Mouse (Mus musculus) layer of hippocampus, adult 11-12 months (tissue): ENCODE results near the gene Krt13.

Experiments
- DNase-seq: peaks from one replicate; pipeline ENCODE4 v3.0.0; 2022; ENCODE audit warnings: low spot score

The Krt13 gene

DNA sequence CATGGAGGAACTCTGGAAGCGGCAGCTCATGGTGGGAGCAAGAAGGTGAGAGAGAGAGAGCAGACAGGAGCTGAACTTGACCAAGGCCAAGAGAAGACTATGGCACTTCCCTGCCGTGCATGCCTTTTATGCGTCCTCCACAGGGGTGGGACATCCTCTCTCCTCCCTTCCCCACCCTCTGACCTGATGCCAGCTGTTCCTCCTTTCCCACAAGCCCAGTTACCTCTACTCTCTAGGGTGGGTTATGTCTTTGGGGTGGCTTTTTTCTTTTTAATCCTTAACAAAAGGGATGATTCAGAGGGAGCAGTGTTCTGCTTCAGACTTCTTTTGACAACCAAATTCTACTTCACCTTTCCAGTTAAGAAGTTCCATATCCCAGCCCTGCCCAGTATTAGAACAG, at the start of gene Krt13:
Krt13 (minus strand) TSS at position 101 of the 400 bp plus-strand sequence.
- DNase-seq: no peak

DNA sequence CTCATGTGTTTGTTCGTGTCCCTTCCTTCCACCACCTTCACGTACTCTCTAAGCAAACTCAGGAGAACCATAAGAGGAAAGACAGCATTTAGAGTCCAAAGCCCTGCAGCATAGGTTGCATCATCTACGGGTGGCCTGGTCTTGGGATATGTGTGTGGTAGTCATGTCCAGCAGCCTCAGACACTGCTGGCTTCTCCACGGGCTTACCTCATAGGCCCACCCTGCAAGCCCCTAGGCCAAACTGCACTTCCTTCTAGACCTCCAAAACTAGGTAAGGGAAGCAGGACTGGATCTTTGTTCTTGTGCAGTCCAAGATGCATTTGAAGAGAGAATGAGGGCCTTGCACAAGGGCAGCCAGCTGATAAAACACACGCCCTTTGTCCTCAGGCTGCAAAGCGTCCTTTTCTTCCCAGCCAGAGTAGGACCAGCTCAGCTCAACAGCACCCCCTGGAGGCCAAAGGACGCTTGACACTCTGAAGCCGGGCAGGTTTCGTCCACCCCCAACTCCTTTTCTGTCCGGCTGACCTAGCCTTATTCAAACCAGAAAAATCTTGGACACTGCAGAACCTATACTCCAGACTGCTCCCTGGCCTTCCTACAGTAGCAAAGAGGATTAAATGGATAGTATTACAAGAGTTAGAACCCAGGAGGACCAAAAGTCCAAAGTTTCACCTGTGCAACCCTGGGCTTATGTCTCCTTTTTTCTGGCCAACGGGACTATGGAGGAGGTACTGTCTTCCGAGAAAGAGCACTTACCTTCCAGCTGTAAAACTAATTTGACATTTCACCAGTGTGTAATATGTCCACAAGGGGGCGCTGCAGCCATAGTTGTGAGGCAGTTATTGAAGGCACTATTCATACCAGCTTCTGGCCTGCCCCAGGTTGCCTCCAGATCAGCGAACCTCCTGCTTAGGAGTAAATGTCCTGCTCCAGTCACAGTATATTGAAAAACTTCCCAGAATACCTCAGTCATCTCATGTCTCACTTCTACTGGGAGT, 47.7 kb upstream of the Krt13 start:
- DNase-seq: peak; percentile 85

DNA sequence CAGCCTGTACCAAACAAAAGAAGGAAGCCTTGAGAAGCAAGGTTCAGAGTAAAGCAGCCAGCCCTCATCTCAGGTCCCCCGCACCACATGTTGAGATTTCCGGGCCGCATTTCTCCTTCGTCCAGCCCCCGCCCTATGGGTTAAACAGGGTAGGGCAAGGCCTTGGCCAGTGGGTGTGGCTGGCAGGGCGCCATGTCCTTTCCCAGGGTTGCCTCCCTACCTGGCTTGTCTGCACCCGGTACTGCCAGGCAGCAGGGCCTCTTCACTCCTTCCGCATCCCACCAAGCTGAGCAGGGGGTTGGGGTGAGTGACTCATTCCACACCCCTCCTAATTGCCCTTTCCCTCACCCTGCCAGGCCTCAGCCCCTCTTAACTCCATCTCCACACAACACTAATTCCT, 46.7 kb upstream of the Krt13 start:
- no peak for DNase-seq

DNA sequence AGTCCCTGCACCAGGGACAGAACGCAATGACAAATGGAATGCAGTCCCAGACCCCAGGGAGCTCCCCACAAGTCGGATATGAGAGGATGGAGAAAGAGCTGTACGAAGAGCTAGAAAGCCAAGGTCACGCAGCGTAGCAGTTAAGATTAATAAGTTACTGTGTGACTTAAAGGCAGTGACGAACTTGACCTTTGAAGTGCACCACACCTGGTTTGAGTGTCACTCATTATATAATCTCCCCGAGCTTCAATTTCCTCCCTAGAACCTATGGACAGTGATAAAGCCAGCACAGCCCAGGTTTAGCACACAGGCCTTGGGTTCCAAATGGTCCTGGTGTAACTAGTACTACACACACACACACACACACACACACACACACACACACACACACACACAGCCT, 43.0 kb upstream of the Krt13 start:
- no peak for DNase-seq

DNA sequence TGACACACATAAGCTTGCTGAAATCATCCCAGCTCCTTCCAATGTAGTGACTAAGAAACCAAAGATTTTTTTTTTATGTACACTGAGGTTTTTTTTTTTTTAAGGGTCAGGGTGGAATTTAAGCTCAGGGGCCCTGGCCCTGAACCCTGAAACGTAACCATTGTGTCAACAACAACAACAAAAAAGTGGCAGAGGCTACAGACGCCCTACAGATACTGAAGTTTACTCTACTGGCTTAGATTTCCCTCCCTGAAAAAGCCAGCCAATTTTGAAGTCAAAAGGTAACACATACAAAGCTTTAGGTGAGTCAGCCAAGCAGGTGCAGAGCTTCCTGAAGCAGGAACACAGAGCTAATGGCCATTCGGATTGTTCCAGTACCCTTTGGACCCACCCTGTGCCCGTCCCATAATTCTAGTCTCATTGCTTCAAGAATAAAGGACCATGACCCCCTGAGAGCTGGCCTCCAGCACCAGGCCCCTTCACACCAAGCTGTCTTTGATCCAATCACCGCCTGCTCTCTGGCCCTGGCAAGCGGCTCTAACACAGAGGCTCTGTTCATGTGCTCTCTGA, 36.6 kb upstream of the Krt13 start:
- no peak for DNase-seq

DNA sequence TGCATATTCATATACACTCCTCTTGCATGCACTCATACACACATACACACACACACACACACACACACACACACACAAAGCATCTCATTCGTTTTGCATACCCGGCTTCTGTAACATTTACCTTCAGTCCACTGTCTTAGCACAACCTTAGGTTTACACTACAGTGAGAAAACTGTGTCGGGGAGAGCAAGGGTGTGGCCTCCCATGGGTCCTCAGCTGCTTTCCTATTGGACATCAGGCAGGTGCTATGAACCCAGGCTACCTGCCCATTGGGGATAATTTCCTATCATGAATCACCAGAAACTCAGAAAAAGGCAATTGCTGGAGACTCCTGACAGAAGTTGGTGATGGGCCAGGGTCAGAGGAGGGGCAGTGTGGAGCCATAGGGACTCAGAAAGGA, 36.0 kb upstream of the Krt13 start:
- DNase-seq: no peak

DNA sequence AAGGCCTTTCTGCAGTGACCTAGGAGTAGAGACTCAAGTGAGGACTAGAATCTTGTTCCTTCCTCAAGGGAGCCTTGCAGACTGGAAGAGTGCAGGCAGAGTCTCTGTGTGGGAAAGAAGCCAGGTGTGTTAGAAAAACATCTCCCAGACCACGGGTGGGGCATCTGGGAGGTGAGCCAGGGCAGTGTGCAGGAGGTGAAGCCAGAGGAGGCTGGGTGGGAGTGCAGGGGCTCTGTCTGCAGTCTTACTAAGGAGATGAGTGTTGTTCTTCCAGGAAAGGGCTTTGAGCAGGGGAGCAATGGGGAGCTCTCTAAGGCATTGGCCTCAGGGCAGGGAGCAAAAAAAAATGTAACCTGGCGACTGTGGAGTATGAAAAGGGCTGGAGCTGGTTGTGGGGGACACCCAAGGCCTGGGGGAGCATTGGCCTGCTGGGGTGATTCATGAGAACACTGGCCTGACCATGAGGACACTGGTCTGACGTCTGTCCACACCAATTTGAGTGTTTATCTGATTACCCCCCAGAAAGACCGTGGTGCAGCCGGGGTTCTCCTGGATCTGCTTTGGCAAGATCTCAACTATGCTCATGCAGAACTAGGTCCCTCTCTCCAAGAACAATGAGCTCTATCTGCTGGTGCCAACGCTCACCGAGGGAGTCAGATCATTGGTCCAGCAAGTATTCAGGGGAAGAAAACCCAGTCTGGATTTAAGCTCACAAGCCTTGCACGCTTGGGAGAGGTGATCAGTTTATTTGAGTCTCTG, 34.3 kb upstream of the Krt13 start:
- no peak for DNase-seq

DNA sequence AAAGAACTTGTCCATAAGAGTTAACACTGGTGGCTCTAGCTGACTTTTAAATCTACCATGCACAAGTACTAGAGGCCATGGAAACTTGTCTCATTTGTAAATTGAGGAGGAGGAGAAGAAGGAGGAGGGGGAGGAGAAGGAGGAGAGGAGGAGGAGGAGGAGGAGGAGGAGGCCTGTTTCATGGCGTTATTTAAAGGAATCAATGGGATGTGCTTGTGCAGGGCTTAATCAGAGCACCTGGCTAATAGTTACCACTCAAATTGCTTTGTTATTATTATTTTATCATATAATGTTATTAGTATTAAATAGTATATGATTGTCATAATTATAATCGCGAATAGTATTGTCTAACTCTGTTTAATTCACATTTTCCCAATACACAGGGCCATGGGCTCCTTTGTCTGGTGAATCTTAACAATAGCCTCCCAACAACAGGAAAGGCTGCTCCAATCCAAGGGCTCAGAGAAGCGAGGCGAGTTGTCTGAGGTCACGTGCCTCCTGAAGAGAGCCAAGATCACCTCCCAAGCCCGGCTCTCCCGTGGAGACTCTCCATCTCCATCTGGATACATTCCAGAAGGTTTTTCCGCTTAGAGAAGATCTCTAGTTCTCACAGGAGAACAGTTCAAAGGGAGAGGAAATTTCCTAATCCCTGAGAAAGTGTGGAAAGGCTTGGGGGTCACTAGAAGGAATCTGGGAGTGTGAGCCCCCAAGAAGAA, 27.4 kb upstream of the Krt13 start, which contains the start of gene Krt19:
Krt19 (minus strand) TSS at position 51 of the 716 bp plus-strand sequence.
- DNase-seq: no peak

DNA sequence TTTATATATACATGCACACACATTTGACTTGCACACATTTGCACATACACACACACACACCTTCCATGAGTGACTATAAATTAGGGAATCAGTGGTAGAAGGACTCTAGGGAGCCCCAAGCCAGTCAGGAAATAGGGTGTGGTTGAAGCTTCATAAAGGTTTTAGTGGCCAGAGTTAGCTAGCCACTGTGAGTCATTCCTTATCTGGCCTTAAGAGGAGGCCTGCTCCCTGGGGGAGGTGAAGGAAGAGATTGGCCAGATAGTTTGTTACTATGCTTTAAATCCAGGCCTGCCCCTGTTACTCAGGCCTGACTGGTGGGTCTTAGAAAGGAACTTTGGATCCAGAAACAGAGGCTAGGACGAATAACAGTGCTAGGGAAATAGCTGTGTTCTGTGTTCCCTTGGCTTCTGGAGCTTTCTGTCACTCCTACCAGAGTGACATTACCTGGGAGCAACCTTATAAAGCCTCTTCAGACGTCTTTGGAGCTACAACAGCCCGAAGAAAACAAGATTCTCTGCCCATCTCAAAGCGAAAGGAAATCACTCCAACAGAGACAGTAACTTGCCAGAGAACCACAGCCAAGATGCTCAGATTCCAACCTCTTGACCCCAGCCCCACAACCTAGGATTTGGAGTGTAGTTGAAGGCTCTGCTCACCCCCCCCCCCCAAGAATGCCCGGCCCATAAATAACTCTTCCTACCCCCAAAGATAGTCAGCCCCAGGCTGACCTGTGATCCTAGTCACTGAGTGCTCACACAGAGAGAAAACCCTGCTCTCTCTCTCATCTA, 26.4 kb upstream of the Krt13 start:
- DNase-seq: no peak

DNA sequence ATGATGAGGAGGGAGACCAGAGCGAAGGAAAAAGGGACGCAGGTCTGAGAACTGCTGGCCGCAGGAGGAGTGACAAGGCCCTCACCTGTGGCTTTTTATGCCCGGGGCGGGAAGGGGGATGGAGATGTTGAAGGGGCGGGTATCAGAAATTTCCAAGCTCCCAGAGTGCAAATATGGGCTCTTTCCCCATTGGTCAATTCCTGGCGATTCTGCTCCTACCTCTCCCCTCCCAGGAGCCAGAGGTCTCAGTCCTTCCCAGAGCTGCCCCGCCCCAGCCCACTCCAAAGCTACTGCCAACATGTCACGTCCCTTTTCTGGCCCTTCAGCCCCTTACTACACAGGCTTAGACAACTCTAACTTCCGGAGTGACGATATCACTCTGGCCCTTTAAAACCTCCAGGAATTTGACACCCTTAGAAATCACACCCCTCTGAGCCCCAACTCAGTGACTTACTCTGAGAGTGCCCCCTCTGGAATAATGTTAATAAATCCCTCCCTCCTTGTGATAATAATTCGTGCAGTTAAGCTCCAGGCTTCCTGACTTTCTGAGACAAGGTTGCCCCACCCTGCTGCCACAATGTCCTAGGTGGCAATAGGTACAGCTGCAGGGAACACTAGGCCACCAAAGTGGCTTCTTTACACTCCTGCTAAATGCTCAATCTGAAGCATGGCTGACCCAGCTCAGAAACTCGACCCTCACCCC, 24.6 kb upstream of the Krt13 start:
- no peak for DNase-seq

DNA sequence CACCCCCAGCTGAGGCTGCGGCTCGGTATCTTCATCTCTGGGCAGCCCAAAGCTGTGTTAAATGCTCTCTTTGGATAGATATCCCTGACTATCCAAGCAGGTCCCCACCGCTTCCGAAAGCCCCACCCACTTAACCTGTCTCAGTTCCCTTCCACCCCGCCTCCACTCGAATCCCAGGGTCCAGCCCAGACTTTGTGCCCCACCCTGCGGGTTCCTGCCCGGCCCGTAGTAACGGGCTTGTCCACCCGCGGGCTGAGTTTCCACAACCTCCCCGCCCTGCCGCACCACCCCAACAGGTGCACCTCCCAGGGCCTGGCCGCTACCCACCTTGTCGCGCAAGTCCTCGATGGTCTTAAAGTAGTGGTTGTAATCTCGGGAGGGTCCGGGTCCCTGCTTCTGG, 23.7 kb upstream of the Krt13 start:
- no peak for DNase-seq

DNA sequence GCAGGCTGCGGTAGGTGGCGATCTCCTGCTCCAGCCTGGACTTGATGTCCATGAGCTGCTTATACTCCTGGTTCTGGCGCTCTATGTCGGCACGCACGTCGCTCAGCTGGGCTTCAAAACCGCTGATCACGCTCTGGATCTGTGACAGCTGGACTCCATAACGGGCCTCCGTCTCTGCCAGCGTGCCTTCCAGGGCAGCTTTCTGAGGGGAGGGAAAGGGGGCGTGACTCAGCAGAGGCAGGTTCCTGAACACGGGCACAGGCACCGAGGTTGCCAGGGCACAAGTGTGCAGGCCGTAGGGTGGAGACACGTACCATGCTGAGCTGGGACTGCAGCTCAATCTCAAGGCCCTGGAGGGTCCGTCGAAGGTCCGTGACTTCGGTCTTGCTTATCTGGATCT, 19.6 kb upstream of the Krt13 start:
- DNase-seq: no peak

DNA sequence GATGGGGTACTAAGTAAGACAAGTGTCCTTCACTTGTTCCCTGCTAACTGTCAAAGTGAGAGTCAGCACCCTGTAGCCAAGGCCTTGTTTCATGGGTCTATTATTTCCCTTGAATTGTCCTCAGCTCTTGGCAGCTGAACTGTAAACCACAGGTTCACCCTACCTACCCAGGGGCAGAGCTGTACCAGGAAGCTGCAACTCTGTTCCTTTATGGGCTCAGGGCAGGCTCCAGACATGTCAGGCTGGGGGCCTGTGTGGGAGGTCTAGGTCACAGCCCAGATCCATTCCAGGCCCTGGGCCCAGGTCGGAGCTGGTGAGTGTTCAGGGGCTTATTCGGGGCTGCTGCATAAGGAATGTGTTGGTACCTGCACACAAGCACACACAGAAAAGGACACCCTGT, 18.0 kb upstream of the Krt13 start:
- no peak for DNase-seq

DNA sequence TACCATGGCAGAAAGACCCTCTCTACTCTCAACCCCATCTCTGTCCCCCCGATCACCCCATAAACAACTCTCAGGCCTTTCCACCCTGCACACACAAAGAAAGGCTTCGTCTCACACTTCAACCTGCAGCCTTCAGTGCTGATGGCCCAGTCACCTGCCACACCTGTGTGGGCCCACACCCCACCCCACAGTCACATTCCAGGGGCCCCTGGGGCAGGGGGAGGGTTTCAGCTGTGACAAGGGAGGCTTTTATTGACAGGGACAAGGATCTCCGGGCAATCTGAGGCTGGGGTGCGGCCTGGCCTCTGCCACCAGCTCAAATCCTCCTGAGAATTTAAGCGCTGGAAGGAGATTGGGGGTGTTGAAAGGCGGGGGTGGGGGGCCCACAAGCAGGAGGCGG, 17.4 kb upstream of the Krt13 start:
- no peak for DNase-seq

DNA sequence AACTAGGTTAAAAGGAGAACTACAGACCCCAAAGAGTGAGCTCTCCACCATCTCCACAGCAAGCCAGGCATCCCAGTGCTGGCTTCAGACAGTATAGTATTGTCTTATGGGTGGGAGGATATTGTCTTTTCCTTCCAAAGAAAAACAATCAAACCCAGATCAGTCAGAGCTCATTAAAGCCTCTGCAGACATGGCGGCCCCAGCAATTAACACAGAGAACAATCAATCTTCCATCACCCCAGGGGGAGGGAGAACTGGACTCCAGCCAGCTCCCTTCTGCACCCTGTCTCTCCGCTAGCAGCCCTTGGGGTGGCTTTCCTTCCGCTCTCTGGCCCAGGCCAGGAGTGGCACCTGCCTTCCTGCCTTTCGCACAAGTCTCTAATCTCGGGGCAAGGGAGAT, 16.3 kb upstream of the Krt13 start:
- DNase-seq: peak; percentile 5

DNA sequence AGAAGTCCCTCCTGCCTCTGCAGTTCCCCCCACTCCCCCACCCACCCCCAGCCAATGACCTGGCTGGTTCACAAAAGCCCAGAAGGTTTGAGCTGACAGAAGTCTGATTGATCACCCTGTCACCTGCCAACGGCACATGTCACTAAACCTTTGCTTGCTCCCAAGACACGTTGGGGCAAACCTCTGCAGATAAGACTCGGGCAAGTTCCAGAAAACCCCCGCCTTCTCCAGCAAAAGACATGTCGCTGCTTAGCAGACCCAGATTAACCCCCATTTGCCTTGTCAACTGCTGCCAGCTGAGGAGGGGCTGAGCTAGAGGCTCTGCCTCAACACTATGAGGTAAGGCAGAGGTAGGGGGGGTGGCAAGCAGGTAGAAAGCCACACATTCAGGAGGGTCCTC, 15.2 kb upstream of the Krt13 start:
- no peak for DNase-seq

DNA sequence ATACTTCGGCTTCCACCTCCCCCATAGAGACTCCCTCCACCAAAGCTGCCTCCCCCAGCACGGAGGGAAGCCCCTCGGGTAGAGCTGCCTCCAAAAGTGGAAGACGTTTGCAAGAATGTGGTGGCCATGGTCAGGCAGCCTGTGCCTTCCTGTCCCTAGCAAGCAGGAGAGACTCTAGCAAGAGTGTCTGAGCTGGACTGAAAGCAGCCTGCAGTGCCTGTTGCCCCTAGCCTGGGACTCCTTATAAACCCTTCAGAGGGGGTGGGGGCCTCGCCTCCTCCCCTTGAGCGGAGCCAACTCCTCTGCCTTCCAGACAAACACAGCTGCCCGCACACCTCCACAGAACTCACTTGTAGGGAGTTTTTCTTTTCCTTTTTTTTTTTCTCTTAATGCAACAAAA, 14.4 kb upstream of the Krt13 start, which contains the start of gene Krt15:
Krt15 (minus strand) TSS at position 198 of the 400 bp plus-strand sequence.
- no peak for DNase-seq

DNA sequence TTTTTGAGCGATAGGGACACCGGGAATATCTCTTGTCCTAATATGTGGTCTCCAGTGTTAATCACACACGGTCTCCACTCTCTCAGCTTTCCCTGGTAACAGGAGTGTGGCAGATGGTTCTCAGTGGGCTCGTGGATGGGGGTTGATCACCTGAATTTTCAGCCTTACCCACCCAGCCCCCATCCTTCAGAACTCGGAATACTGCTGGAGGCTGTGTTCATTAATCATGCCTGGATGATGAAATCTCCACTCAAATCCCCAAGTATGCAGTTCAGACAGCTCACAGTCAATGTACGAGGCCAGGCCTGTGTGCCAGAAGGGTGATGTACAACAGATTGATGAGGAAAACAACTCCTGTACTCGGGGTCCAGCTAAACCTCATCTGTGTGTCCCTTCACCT, 3.5 kb upstream of the Krt13 start:
- no peak for DNase-seq

DNA sequence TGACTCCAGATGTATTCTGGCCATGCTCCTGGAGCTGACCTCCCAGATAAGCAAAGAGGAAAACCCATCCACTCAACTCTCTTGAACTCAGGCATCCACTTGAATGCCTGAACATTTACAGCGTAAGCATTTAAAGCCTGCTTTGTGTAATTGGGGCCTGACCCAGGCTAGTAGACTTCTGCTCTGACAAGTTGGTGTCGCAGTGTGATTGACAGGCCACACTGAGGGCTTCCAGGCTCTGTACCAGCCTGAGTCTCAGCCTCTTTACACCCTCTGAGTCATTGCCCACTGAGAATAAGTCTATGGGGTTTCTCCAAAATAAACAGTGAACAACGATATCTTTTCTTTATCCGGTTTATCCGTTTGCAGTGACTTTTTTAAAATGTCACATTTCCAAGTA, 1.0 kb downstream of the Krt13 start:
- no peak for DNase-seq

DNA sequence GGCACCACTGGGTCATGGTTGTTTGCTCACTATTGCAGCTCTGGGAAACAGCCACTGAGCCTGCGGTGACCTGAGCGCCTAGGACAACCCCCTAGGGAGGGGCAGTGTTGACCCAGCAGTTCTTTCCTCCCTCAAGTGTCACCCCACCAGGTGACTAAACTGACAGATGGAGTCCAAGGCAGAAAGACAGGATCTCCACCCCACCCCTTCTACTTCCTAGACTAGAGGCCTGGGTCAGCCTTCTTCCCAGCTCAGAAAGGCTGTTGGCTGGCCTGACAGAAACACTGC, 7.7 kb downstream of the Krt13 start:
- DNase-seq: no peak
